Mouse (Mus musculus): ENCODE results near the gene Itm2b. TPM values are rescaled to one million over a fixed set of nuclear protein-coding genes. Genes with fewer than 3 reads are reported as not detected.
A peak's percentile ranks its signal among the peaks of the same experiment; 100 is the strongest.

The Itm2b gene
- polyA plus RNA-seq, 1 experiment from 2014 or later = 508 TPM

DNA sequence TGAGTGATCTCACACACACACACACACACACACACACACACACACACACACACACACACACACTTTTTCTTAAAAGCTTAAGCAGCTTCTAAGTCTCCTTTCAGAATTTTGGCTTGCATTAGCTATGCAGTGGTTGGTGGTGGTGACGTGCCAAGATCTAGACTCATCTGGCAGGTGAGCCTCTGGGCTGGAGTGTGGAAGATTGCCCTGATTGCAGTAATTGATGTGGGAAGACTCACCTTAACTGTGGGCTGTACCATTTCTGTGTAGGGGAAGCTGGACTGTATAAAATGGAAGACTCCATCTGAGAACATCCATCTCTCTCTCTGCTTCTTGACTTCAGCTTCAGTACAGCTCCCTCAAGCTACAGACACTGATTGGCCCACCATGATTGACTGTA is 6.4 kb upstream of the Itm2b start:
- H3K27ac ChIP-seq = no peak overlapping the region
- no peaks in the 10 kb centered on the region for H3K9me3 ChIP-seq (replicated peaks)
- no peak overlapping the region for H3K4me2 ChIP-seq
- H3K27me3 ChIP-seq = no peaks in the 10 kb centered on the region
- no peak overlapping the region for H3K4me3 ChIP-seq
- no peak for ATAC-seq
- 85% methylated on average over 1 of the region's 1 CpGs for WGBS
- no peak overlapping the region for H3K9ac ChIP-seq
- H3K4me1 ChIP-seq = peaks cover 10% of the 10 kb centered on the region; the same call in 1 of the 2 replicates
- no peaks in the 10 kb centered on the region for H3K36me3 ChIP-seq (ENCODE audit: poor library complexity, severe bottlenecking)

DNA sequence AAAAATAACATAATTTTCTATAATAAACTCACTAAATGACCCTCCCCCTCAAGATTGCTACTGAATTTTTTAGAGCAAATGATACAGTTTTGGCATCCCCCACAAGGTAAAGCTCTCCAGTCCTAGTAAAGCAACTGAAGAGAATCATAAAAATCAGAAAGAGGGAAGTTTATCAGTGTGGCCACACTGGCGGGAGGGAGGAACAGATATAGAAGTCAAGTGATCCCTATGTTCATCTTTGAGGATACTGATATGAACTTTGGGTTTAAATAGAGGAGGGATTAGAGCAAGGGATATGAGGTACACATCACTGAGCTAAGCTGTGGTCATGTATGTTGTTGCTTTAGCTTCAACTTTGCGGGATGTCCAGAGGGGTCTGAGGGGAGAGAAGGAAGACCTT is 5.1 kb upstream of the Itm2b start:
- 92% methylated on average over 2 of the region's 2 CpGs for WGBS
- Histone ChIP-seq H3K9ac (no peak overlapping the region), H3K9me3 (replicated peaks) (no peaks in the 10 kb centered on the region), H3K4me2 (no peak overlapping the region), H3K4me3 (no peak overlapping the region), H3K27ac (no peak overlapping the region), H3K4me1 (peaks cover 15% of the 10 kb centered on the region), H3K27me3 (no peaks in the 10 kb centered on the region), H3K36me3 (ENCODE audit: poor library complexity, severe bottlenecking) (no peaks in the 10 kb centered on the region)
- no peak for ATAC-seq

- no peak overlapping the region; the same call in 1 of the 2 replicates for H3K27ac ChIP-seq
- peaks cover 17% of the 10 kb centered on the region for H3K4me1 ChIP-seq
- ATAC-seq = no peak
- H3K36me3 ChIP-seq (ENCODE audit: poor library complexity, severe bottlenecking) = no peaks in the 10 kb centered on the region
- H3K4me3 ChIP-seq = no peak overlapping the region
- H3K4me2 ChIP-seq = no peak overlapping the region
- H3K9me3 ChIP-seq (replicated peaks) = no peaks in the 10 kb centered on the region
- H3K27me3 ChIP-seq = no peaks in the 10 kb centered on the region
- no peak overlapping the region for H3K9ac ChIP-seq
- 26% methylated on average over 7 of the region's 7 CpGs for WGBS
Observed at GRCm38 (mm10) chr14:73389059-73389458, 4.0 kb upstream of the Itm2b start.

- ATAC-seq = no peak
- Histone ChIP-seq H3K36me3 (ENCODE audit: poor library complexity, severe bottlenecking) (no peaks in the 10 kb centered on the region), H3K4me1 (peaks cover 20% of the 10 kb centered on the region), H3K9ac (no peak overlapping the region), H3K4me2 (no peak overlapping the region), H3K9me3 (replicated peaks) (no peaks in the 10 kb centered on the region), H3K27me3 (no peaks in the 10 kb centered on the region), H3K4me3 (no peak overlapping the region), H3K27ac (no peak overlapping the region)
- 59% methylated on average over 7 of the region's 7 CpGs for WGBS
Observed at GRCm38 (mm10) chr14:73388546-73388945, 3.5 kb upstream of the Itm2b start.

DNA sequence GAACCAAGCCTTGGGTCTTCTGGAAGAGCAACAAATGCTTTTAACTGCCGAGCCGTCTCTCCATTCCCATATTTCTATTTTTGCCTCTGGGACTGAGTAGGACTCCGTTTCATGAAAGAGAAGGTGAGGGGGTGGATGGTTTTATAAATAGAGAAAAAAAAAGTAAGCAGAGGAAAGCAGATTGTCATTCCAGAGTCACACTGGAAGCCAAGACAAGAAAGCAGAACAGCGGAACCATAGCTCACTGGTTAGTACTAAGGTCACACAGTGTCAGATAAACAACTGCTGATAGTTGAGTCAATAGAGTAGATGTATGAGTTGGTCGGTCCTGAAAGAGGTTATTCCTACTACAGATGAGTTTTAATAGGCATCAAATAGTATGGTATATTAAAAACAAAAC is 1.4 kb upstream of the Itm2b start:
- Histone ChIP-seq H3K4me2 (no peak overlapping the region), H3K27me3 (no peaks in the 10 kb centered on the region), H3K4me1 (peaks cover 41% of the 10 kb centered on the region), H3K9me3 (replicated peaks) (no peaks in the 10 kb centered on the region), H3K9ac (no peak overlapping the region), H3K4me3 (no peak overlapping the region), H3K27ac (no peak overlapping the region), H3K36me3 (ENCODE audit: poor library complexity, severe bottlenecking) (no peaks in the 10 kb centered on the region)
- no peak for ATAC-seq
- WGBS = 88% methylated on average over 5 of the region's 5 CpGs

GRCm38 (mm10) chr14:73385720-73386374 is 758 bp upstream of the Itm2b start:
- WGBS = 85% methylated on average over 2 of the region's 2 CpGs
- Histone ChIP-seq H3K4me1 (peaks cover 47% of the 10 kb centered on the region), H3K4me2 (peak overlapping the region; percentile 66), H3K27me3 (no peaks in the 10 kb centered on the region), H3K4me3 (peak overlapping the region; percentile 92), H3K9ac (no peak overlapping the region), H3K9me3 (replicated peaks) (no peaks in the 10 kb centered on the region), H3K36me3 (ENCODE audit: poor library complexity, severe bottlenecking) (no peaks in the 10 kb centered on the region), H3K27ac (0 out of 2 replicates have a peak overlapping the region, but pooled peaks have one; percentile 92)
- peak; percentile 23 for ATAC-seq

- H3K4me1 ChIP-seq = peaks cover 47% of the 10 kb centered on the region
- peak overlapping the region; percentile 96 for H3K9ac ChIP-seq
- no peaks in the 10 kb centered on the region for H3K9me3 ChIP-seq (replicated peaks)
- no peaks in the 10 kb centered on the region for H3K27me3 ChIP-seq
- WGBS = under 1% methylated on average over 13 of the region's 13 CpGs
- H3K4me3 ChIP-seq = peak overlapping the region; percentile 92
- H3K4me2 ChIP-seq = peak overlapping the region; percentile 66
- H3K36me3 ChIP-seq (ENCODE audit: poor library complexity, severe bottlenecking) = peaks cover 5% of the 10 kb centered on the region; the same call in 1 of the 2 replicates
- peak overlapping the region; percentile 92 for H3K27ac ChIP-seq
- ATAC-seq = peak; percentile 1; the same call in 1 of the 2 replicates
Observed at GRCm38 (mm10) chr14:73384546-73384912, 560 bp downstream of the Itm2b start.

DNA sequence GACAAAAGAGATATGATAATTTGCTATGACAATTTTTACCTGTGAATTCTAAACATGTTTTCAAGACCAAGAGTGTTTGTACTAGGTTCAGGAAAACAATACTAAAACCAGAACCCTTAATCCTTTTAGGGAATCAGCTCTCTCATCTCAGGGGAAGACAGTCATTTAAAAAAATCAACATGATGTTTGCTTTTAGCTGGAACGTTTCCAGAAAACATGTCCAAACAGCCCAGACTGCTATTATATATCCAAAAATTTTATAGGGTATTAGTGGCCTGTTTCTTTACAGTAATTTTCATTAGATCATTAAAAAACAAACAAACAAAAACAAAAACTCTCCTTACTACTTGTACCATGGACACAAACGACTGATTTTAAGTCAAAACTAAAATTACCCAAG is 1.3 kb downstream of the Itm2b start:
- no peak for ATAC-seq
- 37% methylated on average over 2 of the region's 2 CpGs for WGBS
- H3K4me2 ChIP-seq = peak overlapping the region; percentile 66
- H3K4me1 ChIP-seq = peaks cover 42% of the 10 kb centered on the region
- no peaks in the 10 kb centered on the region for H3K27me3 ChIP-seq
- H3K36me3 ChIP-seq (ENCODE audit: poor library complexity, severe bottlenecking) = peaks cover 10% of the 10 kb centered on the region; the same call in 1 of the 2 replicates
- no peak overlapping the region for H3K27ac ChIP-seq
- H3K4me3 ChIP-seq = peak overlapping the region; percentile 92
- peak overlapping the region; percentile 96 for H3K9ac ChIP-seq
- H3K9me3 ChIP-seq (replicated peaks) = no peaks in the 10 kb centered on the region

DNA sequence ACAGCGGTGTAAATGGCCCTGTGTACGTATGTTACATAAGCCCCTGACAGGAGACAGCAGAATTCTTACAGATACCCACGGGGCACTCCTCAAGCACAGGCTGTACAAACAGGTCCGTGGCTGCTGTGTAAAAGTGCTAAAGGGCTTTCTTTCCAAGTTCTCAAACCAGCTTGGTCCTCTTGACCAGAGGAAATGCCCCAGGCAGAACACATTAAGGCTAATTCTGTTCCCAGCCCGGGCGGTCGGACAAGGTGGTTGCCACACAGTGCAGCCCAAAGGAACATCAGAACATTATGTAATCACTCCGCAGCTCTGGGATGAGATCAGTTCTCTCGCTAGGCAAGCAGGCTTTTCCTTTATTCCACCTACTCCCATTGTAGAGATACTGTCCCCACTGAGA is 2.4 kb downstream of the Itm2b start:
- H3K4me1 ChIP-seq = peaks cover 37% of the 10 kb centered on the region
- WGBS = 56% methylated on average over 9 of the region's 9 CpGs
- peak overlapping the region; percentile 66 for H3K4me2 ChIP-seq
- H3K27ac ChIP-seq = no peak overlapping the region
- H3K27me3 ChIP-seq = no peaks in the 10 kb centered on the region
- ATAC-seq = no peak
- H3K9ac ChIP-seq = peak overlapping the region; percentile 57
- H3K36me3 ChIP-seq (ENCODE audit: poor library complexity, severe bottlenecking) = peaks cover 20% of the 10 kb centered on the region
- no peaks in the 10 kb centered on the region for H3K9me3 ChIP-seq (replicated peaks)
- H3K4me3 ChIP-seq = peak overlapping the region; percentile 92

- H3K36me3 ChIP-seq (ENCODE audit: poor library complexity, severe bottlenecking) = peaks cover 28% of the 10 kb centered on the region
- H3K4me2 ChIP-seq = peak overlapping the region; percentile 66
- H3K27ac ChIP-seq = no peak overlapping the region
- peaks cover 44% of the 10 kb centered on the region for H3K4me1 ChIP-seq
- H3K9me3 ChIP-seq (replicated peaks) = no peaks in the 10 kb centered on the region
- WGBS = 66% methylated on average over 4 of the region's 4 CpGs
- H3K9ac ChIP-seq = no peak overlapping the region
- no peak overlapping the region for H3K4me3 ChIP-seq
- no peak for ATAC-seq
- H3K27me3 ChIP-seq = no peaks in the 10 kb centered on the region
Observed at GRCm38 (mm10) chr14:73381559-73381958, 3.5 kb downstream of the Itm2b start.

DNA sequence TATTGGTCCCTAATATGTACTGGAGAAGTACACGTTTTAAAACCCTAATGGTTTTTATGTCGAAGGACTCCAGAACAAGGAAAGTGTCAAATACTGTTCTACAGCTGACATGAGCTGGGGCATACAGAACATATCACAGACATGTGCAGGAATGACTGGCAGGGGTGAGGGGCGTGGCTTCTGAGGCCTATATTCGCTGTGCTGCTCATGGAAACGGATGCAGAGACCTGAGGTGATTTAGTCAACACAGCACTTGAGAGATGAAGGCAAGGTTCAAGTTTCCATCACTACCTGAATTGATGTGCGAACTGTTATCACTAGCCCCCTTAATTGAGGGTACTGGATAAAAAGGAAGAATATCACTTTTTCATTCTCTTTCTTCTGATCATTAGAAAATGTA is 7.3 kb downstream of the Itm2b start:
- H3K4me1 ChIP-seq = peaks cover 26% of the 10 kb centered on the region
- no peaks in the 10 kb centered on the region for H3K9me3 ChIP-seq (replicated peaks)
- H3K4me3 ChIP-seq = no peak overlapping the region
- WGBS = 88% methylated on average over 6 of the region's 6 CpGs
- H3K27ac ChIP-seq = no peak overlapping the region
- H3K27me3 ChIP-seq = no peaks in the 10 kb centered on the region
- H3K9ac ChIP-seq = no peak overlapping the region
- H3K36me3 ChIP-seq (ENCODE audit: poor library complexity, severe bottlenecking) = peaks cover 30% of the 10 kb centered on the region
- ATAC-seq = no peak
- no peak overlapping the region for H3K4me2 ChIP-seq

DNA sequence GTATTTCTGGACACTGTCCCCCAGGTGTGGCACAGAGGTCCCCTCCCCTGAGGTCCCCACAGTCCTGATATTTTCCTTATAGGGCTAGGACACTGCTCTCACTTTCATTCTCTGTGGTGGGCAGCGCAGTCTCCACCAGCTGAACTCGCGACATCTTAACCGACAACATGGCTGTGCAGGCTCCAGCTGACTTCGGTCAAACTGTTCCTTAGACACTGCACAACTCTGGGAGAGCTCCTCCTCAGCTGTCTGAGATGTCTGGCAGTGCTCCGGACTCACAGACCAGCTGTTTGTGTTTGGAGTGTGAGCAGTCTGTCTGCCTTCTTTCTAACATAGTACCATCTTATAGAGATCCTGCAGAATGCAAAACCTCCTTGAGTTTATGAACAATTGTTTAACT is 8.2 kb downstream of the Itm2b start:
- 96% methylated on average over 6 of the region's 6 CpGs for WGBS
- Histone ChIP-seq H3K27ac (no peak overlapping the region), H3K4me1 (peaks cover 17% of the 10 kb centered on the region), H3K27me3 (no peaks in the 10 kb centered on the region), H3K9ac (no peak overlapping the region), H3K4me3 (no peak overlapping the region), H3K4me2 (no peak overlapping the region), H3K36me3 (ENCODE audit: poor library complexity, severe bottlenecking) (peaks cover 30% of the 10 kb centered on the region), H3K9me3 (replicated peaks) (no peaks in the 10 kb centered on the region)
- ATAC-seq = no peak

DNA sequence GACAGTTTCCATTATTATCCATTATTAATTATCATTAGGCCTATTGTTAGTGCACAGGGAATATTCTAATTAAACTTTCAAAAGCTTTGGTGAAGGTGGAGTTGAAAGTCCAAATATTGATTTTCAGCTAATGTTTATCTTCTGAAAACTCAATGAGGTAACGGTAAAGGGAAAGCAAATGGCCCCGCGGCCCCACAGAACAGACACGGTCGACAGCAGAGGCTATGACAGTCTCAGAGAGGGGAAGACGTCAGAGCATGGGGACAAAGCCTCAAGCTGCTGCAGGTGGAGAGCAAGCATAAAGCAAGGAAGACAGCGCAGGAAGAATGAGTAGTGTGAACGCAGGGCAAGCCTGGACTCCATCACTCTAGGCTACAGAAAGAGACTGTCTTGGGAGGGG is 9.2 kb downstream of the Itm2b start:
- peak; percentile 39; the same call in 1 of the 2 replicates for ATAC-seq
- H3K27ac ChIP-seq = no peak overlapping the region; the same call in 1 of the 2 replicates
- H3K9me3 ChIP-seq (replicated peaks) = no peaks in the 10 kb centered on the region
- H3K4me1 ChIP-seq = peaks cover 7% of the 10 kb centered on the region; the same call in 1 of the 2 replicates
- peaks cover 38% of the 10 kb centered on the region for H3K36me3 ChIP-seq (ENCODE audit: poor library complexity, severe bottlenecking)
- H3K27me3 ChIP-seq = no peaks in the 10 kb centered on the region
- H3K9ac ChIP-seq = no peak overlapping the region
- no peak overlapping the region for H3K4me3 ChIP-seq
- H3K4me2 ChIP-seq = no peak overlapping the region
- 58% methylated on average over 8 of the region's 8 CpGs for WGBS
